Mouse (Mus musculus) c-Kit-positive CD71-positive TER-119-negative erythroid progenitor cells, embryonic 14.5 days (primary cell): ENCODE measurements around the gene Pou2f2.

Experiments
- DNase-seq: peaks from one replicate; pipeline ENCODE4 v3.0.0-alpha.2; 2013; ENCODE audit warnings: low read depth

The Pou2f2 gene

GRCm38 (mm10) chr7:25145896-25146295, 33.6 kb downstream of the Pou2f2 start:
- DNase-seq = no peak

- no peak for DNase-seq
Measured at GRCm38 (mm10) chr7:25141761-25142160, 37.8 kb downstream of the Pou2f2 start.

DNA sequence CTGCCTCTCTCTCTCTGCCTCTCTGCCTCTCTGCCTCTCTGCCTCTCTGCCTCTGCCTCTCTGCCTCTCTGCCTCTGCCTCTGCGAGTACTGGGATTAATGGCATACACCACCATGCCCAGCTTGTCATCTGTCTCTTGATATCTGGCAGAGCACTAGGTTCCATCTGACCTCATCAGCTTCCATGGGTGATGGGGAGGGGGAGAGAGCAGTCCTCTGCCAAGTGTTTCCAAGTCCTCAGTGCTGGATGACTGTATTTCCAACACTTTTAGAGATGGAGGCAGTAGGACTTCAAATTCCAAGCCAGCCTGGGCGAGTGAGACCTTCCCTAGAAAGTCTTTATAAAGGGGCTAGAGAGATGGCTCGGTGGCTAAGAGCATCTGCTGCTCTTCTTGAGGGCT, 42.0 kb downstream of the Pou2f2 start:
- no peak for DNase-seq

- peak; percentile 54 for DNase-seq
Measured at GRCm38 (mm10) chr7:25133092-25134049, 46.2 kb downstream of the Pou2f2 start.

GRCm38 (mm10) chr7:25132318-25132960, 47.1 kb downstream of the Pou2f2 start:
- DNase-seq = no peak

DNA sequence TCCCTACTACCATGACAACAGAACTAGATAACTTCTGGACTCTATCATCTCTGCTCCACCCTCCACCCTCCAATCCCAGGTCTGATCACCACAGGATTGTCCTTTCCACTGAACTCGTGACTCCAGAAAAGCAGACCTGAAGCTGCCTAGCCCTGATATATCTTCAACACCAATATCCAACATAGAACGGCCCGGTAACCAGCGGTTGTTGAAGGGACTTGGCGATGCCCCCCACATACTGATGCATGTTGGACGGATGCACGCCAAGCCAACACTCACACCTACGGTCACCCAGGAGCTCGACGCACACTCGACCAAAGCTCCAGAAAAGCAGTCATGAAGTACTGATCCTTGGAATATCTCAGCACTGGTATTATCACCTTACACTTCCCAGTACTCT, 48.3 kb downstream of the Pou2f2 start:
- no peak for DNase-seq

- DNase-seq = no peak
Measured at GRCm38 (mm10) chr7:25130565-25130964, 49.0 kb downstream of the Pou2f2 start.

- DNase-seq = no peak
Measured at GRCm38 (mm10) chr7:25129390-25129979, 50.0 kb downstream of the Pou2f2 start.

DNA sequence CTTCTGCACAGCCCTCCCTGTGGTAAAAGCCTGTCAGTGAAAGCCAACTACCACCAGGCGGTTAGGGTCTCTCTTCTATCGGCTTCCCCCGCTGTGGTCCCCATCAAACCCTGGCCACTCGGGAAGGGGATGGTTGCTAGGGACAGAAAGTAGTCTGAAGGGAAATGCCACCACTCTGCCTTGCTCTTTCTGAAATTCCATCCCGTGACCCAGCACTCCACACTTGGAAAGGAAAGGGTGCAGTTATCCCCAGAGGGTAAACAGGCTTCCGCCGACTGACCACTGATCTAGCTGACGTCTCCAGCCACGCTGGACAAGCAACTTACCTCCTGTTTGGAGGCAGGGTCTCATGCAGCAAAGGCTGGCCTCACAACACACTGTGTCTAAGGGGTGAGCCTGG, 51.6 kb downstream of the Pou2f2 start:
- no peak for DNase-seq

GRCm38 (mm10) chr7:25125716-25126281, 53.7 kb downstream of the Pou2f2 start:
- no peak for DNase-seq

GRCm38 (mm10) chr7:25121240-25121786, 58.2 kb downstream of the Pou2f2 start:
- DNase-seq = no peak

DNA sequence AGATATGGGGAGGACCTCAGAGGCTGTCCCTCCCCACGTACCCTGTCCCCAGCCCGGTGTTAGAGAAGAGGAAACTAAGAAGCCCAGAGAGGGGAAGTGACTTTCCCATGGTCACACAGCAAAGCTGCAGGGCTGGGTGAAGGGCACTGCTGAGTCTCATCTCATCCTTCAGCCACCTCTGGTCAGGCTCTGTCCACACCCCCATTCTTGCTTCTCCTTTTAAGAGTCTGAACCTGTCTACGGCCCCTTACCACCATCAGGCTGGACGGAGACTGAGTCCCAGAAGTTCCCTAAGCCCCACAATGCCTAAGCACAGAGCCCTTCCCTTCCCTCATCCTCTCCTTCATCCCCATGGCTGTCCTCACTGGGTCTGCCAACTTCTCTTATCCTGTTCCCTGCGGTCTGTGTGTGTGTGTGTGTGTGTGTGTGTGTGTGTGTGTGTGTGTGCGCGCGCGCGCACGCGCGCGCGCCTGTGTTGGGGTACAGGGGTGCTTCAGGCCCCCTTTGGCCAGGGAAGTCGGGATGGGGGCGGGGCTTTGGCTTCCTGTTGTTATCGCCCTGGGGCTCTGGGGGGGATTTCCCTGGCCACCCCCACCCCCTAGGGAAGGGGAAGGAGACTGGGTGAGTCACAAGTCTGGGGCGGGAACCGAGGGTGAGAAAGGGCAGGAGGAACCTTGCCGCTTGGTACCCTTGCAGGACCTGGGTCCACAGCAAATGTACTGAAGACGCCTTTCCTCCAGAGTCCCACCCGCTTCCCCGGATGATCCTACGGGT, 59.3 kb downstream of the Pou2f2 start:
- no peak for DNase-seq

DNA sequence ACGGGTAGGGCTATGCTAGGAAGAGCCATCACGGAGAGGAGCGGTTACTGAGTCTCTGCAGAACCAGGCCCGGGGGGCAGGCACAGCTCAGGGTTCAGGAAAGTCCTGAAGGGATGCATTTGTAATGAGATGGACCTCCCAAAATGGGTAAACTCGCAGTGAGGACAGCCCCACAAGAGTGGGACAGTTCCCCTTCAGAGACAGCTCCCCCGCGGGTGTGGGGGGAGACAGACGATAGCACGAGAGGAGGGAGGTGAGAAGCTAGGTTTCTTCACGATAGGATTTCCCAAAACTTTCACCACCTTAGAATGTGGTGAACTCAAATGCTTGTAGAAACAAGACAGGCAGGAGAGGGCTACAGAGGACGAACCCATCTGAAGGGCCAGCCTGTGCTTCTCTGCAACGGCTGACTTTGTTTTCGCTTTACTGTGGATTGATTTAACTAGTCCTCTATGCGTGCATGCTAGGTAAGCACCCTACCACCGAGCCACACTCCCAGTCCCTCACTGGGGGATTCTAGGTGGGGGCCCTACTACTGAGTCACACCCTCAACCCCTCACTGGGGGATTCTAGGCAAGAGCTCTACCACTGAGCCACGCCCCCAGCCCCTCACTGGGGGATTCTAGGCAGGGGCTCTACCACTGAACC, 66.4 kb downstream of the Pou2f2 start:
- no peak for DNase-seq

- DNase-seq = no peak
Measured at GRCm38 (mm10) chr7:25112178-25112955, 67.2 kb downstream of the Pou2f2 start.

- DNase-seq = no peak
Measured at GRCm38 (mm10) chr7:25110336-25110735, 69.2 kb downstream of the Pou2f2 start.

GRCm38 (mm10) chr7:25109355-25109754, 70.2 kb downstream of the Pou2f2 start:
- DNase-seq = no peak

DNA sequence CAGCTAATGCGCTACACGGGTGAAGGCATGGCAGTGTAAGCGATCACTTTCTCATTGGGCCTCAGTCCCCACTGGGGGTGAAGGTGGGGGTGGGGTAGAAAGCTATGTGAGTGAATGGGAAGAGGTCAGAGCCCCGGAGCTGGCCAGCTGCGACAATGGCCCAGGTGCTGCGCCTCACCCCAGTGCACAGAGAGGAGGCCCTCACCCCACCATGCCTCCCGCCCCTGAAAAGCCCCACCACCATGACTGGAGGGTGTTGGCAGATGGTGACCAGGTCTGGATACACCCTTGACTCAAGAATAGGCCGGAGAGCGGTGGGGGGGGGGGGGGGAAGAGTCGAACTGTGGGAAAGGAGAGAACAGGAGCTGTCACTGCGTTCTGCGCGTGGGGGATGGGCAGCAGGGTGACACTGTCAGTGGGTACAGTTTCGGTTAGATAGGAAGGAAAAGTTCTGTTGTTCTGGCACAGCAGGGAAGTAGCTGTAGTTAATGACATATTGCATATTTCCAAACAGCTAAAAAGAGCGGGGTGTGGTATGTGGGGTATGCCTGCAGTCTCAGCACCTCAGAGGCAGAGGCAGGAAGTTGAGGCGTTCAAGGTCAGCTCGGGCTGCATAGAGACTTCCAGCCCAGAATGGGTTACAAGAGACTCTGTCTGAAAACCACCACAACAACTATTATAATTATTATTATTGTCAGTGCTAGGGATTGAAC, 72.6 kb downstream of the Pou2f2 start:
- DNase-seq = no peak

DNA sequence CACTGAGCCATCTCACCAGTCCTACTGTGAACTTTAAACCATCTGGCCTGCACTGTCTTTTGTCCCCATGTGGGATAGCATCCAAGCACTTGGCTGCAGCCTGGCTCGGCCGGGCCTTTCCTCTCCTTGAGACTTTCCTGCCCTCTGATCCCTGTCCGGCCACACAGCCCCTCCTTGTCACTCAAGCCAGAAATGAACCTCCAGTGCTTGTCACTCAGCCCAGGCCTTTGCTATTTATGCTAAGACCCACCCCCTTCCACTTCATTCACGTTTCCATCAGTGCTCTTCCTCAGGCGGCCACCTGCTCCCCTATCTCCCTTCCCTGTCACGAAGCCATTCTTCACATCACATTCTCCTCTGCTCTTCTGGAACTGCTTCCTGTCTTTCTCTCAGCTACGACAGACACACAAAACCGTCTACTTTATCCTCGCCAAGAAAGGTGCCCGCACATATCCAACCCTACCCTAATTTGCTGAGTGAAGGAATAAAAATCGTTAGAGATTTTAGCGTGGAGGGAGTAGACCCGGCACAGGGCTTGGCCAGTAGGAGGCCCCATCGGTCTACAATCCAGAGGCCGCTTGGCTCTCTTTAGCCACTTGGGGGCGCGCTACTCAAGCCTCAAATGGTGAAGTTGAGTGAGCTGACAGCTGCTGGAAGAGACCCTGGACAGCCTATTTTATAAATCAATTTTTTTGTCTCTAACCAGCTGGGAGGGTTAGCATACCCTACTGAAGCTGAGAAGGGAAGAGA, 73.9 kb downstream of the Pou2f2 start:
- peak; percentile 74 for DNase-seq

DNA sequence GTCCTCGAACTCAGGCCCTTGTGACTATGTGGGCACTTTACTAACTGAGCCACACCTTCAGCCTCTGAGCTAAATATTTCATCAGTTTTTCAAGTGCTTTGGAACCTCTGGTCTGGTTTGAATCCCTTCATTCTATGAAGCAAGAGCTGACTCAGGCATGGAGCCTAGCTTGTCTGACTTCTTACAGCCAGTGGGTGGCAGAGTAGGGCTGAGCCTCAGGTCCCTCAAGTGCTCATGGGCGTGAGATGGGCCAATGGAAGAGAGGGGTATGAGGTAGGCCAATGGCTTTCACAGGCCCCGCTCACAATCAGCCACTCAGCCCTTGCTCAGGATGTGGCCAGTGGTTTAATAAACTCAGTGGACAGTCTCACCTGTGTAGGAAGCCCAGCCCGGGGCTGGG, 79.9 kb downstream of the Pou2f2 start:
- DNase-seq = no peak
